Mouse (Mus musculus) heart, postnatal 0 days (tissue): Measurements from ENCODE around the gene 1700003F12Rik. TPM values are rescaled to one million over a fixed set of nuclear protein-coding genes. Genes with fewer than 3 reads are reported as not detected.

Experiments used
- ATAC-seq: fragments of 200-750 bp; cut with Nextera tagmentation; 2 replicates; pipeline ENCODE4 v1.8.0; 2017; ENCODE audit warnings: low read depth, moderate number of reproducible peaks, moderate library complexity; ENCODE audit not compliant: insufficient read depth
- DNase-seq: peaks from one replicate; pipeline ENCODE4 v3.0.0-alpha.2; 2016; ENCODE audit warnings: low spot score
- H3K27ac ChIP-seq: fragments of 300-500 bp; sonication (generic); 2 replicates; pipeline ENCODE4 v1.5.1; 2014; ENCODE audit warnings: low read depth, mild to moderate bottlenecking
- H3K27me3 ChIP-seq: fragments of 300-500 bp; sonication (generic); 2 replicates; pipeline ENCODE4 v1.6.1; 2014; ENCODE audit warnings: low read length, mixed read lengths; ENCODE audit not compliant: control insufficient read depth, insufficient read depth
- H3K36me3 ChIP-seq: fragments of 300-500 bp; sonication (generic); replicated peaks from 2 replicates; pipeline ENCODE4 v1.6.1; 2014; ENCODE audit warnings: low read length, mixed read lengths; ENCODE audit not compliant: control insufficient read depth, insufficient read depth
- H3K4me1 ChIP-seq: fragments of 300-500 bp; sonication (generic); 2 replicates; pipeline ENCODE4 v1.6.1; 2014; ENCODE audit warnings: antibody characterized with exemption; ENCODE audit not compliant: control insufficient read depth, insufficient read depth
- H3K4me2 ChIP-seq: fragments of 300-500 bp; sonication (generic); 2 replicates; pipeline ENCODE4 v1.6.1; 2014; ENCODE audit warnings: low read depth, mild to moderate bottlenecking, low read length, moderate library complexity
- H3K4me3 ChIP-seq: fragments of 300-500 bp; sonication (generic); 2 replicates; pipeline ENCODE4 v1.5.1; 2014; ENCODE audit warnings: low read depth, low read length
- H3K9ac ChIP-seq: fragments of 300-500 bp; sonication (generic); replicated peaks from 2 replicates; pipeline ENCODE4 v1.6.1; 2014; ENCODE audit warnings: low read depth, low read length, mixed read lengths
- H3K9me3 ChIP-seq: fragments of 300-500 bp; sonication (generic); replicated peaks from 2 replicates; pipeline ENCODE4 v1.6.1; 2016; ENCODE audit warnings: low read length; ENCODE audit not compliant: control insufficient read depth
- CTCF ChIP-seq: IDR thresholded peaks from 2 replicates; pipeline ENCODE4 v1.5.1; 2016; ENCODE audit warnings: antibody characterized with exemption, control low read depth, low read depth
- EP300 ChIP-seq: IDR thresholded peaks from 2 replicates; pipeline ENCODE4 v1.6.1; 2016; ENCODE audit warnings: antibody characterized with exemption, low read depth
- WGBS: fragments of 180-500 bp; shearing (Covaris S2); extraction: QIAGEN DNeasy Blood & Tissue Kit; methylation state at CpG from one replicate; pipeline ENCODE4 v1.1.7; 2014; 5-methylcytosine and 5-hydroxymethylcytosine counted together
- polyA plus RNA-seq: library from polyadenylated mRNA; unstranded; fragments of >200 nt; fragmentation: Nextera tagmentation; extraction: Ambion mirVana; gene quantifications from 2 replicates; pipeline ENCODE4 v1.2.1, GENCODE M21; 2015
- total RNA-seq: library from RNA; depleted of rRNA; stranded (reverse); fragments of >200 nt; gene quantifications from 2 replicates; pipeline ENCODE4 v1.2.3, GENCODE M21; 2014; ENCODE audit warnings: low replicate concordance; rRNA removed

The 1700003F12Rik gene
- total RNA-seq (2.0 TPM in 1 of 2 replicates, not detected in the other), polyA plus RNA-seq (0.70 and 1.1 TPM in 2 replicates)

GRCm38 (mm10) chr2:154546711-154547110 lies at the start of gene 1700003F12Rik:
Gene 1700003F12Rik (plus strand): TSS chr2:154547085.
- Histone ChIP-seq H3K27ac (no peak within 1 kb of the TSS), H3K9me3 (no peaks in the 10 kb centered on the region), H3K4me1 (peaks cover 14% of the 10 kb centered on the region), H3K4me2 (no peak within 1 kb of the TSS), H3K36me3 (no peaks in the 10 kb centered on the region), H3K9ac (no peak within 1 kb of the TSS), H3K27me3 (peaks cover 20% of the 10 kb centered on the region), H3K4me3 (no peak within 1 kb of the TSS)
- no peak for DNase-seq
- no peak for ATAC-seq
- WGBS, result 92% methylated on average over 10 of the region's 10 CpGs
- TF ChIP-seq CTCF (no peak), EP300 (no peak)

GRCm38 (mm10) chr2:154498571-154498970 lies 48.3 kb upstream of the 1700003F12Rik start:
- Histone ChIP-seq H3K36me3 (peaks cover 14% of the 10 kb centered on the region; the same call in 1 of the 2 replicates), H3K9me3 (no peaks in the 10 kb centered on the region), H3K4me3 (no peak overlapping the region), H3K27me3 (no peaks in the 10 kb centered on the region), H3K4me2 (no peak overlapping the region), H3K9ac (no peak overlapping the region), H3K4me1 (peaks cover 7% of the 10 kb centered on the region), H3K27ac (peak overlapping the region; percentile 23; the same call in 1 of the 2 replicates)
- ATAC-seq (no peak), DNase-seq (no peak)
- TF ChIP-seq EP300 (no peak), CTCF (no peak)
- WGBS, result 20% methylated on average over 5 of the region's 5 CpGs

- H3K27ac ChIP-seq, result no peak overlapping the region
- no peak for ATAC-seq
- peaks cover 22% of the 10 kb centered on the region for H3K36me3 ChIP-seq
- 85% methylated on average over 2 of the region's 2 CpGs for WGBS
- no peak overlapping the region for H3K9ac ChIP-seq
- peaks cover 7% of the 10 kb centered on the region for H3K4me1 ChIP-seq
- H3K9me3 ChIP-seq, result no peaks in the 10 kb centered on the region
- H3K4me3 ChIP-seq, result no peak overlapping the region
- no peak overlapping the region for H3K4me2 ChIP-seq
- H3K27me3 ChIP-seq, result no peaks in the 10 kb centered on the region
- TF ChIP-seq CTCF (no peak), EP300 (no peak)
- DNase-seq, result no peak
Measured at GRCm38 (mm10) chr2:154499717-154500247, 47.1 kb upstream of the 1700003F12Rik start.

- no peak overlapping the region for H3K4me3 ChIP-seq
- 89% methylated on average over 3 of the region's 3 CpGs for WGBS
- H3K4me1 ChIP-seq, result peaks cover 7% of the 10 kb centered on the region
- no peaks in the 10 kb centered on the region for H3K27me3 ChIP-seq
- DNase-seq, result no peak
- peaks cover 30% of the 10 kb centered on the region for H3K36me3 ChIP-seq
- no peak for ATAC-seq
- H3K9ac ChIP-seq, result no peak overlapping the region
- TF ChIP-seq EP300, result no peak
- no peak for TF ChIP-seq CTCF
- H3K4me2 ChIP-seq, result no peak overlapping the region
- no peaks in the 10 kb centered on the region for H3K9me3 ChIP-seq
- H3K27ac ChIP-seq, result no peak overlapping the region
Measured at GRCm38 (mm10) chr2:154500758-154501157, 46.1 kb upstream of the 1700003F12Rik start.

GRCm38 (mm10) chr2:154507076-154507475 lies 39.8 kb upstream of the 1700003F12Rik start:
- TF ChIP-seq EP300 (no peak), CTCF (no peak)
- Histone ChIP-seq H3K27ac (no peak overlapping the region), H3K4me3 (no peak overlapping the region), H3K9me3 (no peaks in the 10 kb centered on the region), H3K27me3 (no peaks in the 10 kb centered on the region), H3K4me1 (no peaks in the 10 kb centered on the region), H3K36me3 (peaks cover 38% of the 10 kb centered on the region), H3K9ac (no peak overlapping the region), H3K4me2 (no peak overlapping the region)
- 78% methylated on average over 2 of the region's 2 CpGs for WGBS
- no peak for ATAC-seq
- DNase-seq, result no peak
